Mouse (Mus musculus): ENCODE data around the gene Kcnj14. TPM values are rescaled to one million over a fixed set of nuclear protein-coding genes. Genes with fewer than 3 reads are reported as not detected.

Kcnj14 gene
- under 1 TPM; 0.34 to 0.38 TPM for total RNA-seq (2021)

DNA sequence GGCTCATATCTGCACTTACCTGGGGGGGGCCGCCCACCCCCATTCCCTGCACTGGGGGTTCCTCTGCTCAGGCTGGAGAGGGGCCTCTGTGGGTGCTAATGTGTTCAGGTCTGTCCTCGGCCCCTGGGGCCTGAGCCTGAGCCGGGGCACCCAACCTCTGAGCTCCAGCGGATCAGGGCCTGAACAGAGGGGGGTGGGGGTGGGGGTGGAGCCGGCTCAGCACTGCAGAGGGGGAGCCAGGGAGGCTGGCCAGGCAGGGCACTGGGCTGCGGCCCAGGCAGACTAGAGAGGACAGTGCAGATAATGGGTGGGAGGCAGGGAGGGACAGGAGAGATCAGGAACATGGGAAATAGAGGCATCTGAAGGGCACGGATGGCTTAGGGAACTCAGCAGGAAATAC is at the start of gene Kcnj14:
Kcnj14 (minus strand) TSS at position 185 of the 400 bp plus-strand sequence.
- no peak for DNase-seq

- peak; percentile 76 for DNase-seq
Observed at GRCm38 (mm10) chr7:45873061-45873947, 48.7 kb upstream of the Kcnj14 start.

- peak; percentile 94 for DNase-seq
Observed at GRCm38 (mm10) chr7:45872624-45873023, 48.0 kb upstream of the Kcnj14 start, which contains the start of gene Kdelr1. Gene Kdelr1 (plus strand): TSS chr7:45872772.

GRCm38 (mm10) chr7:45870282-45871058 is 45.9 kb upstream of the Kcnj14 start:
- DNase-seq = peak; percentile 22

DNA sequence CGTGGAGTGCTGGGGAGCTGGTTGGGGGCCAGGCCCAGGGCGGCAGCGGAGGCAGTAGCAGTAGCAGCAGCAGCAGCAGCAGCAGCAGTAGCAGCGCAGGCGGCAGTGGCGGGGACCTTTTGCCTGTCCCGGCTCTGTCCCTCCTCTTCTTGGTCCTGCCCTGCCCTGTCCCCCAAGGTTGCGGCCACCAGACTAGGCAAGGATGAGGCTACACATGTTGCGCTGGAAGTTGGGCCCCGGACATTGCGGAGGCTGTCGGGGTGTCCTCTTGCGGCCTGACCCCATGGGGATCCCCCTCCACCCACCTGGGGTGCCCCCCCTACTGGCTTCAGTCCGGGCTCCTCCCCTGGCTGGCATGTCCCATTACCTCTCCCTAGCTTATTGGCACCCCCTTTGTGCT is 45.2 kb upstream of the Kcnj14 start:
- peak; percentile 27 for DNase-seq

GRCm38 (mm10) chr7:45869107-45869670 is 44.6 kb upstream of the Kcnj14 start:
- peak; percentile 35 for DNase-seq

DNA sequence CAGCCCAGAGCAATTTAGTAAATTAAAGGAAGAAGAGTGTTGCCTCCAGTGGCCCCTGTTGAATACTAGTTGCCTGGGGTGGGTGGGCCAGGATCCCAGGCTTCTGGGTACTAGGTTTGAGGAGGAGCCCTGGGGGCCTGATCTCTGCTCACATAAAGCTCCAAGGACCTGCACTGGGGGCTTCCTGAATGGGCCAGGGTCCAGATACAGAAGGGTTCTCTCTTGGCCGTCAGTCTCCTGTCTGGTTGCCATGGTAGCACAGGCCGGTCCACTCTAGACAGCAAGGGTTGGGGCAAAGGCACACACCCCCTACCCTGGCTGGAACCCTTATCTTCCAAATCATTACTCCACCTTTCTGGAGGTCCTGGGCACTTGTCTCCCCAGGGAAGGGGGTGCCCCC is 43.3 kb upstream of the Kcnj14 start:
- DNase-seq = no peak

DNA sequence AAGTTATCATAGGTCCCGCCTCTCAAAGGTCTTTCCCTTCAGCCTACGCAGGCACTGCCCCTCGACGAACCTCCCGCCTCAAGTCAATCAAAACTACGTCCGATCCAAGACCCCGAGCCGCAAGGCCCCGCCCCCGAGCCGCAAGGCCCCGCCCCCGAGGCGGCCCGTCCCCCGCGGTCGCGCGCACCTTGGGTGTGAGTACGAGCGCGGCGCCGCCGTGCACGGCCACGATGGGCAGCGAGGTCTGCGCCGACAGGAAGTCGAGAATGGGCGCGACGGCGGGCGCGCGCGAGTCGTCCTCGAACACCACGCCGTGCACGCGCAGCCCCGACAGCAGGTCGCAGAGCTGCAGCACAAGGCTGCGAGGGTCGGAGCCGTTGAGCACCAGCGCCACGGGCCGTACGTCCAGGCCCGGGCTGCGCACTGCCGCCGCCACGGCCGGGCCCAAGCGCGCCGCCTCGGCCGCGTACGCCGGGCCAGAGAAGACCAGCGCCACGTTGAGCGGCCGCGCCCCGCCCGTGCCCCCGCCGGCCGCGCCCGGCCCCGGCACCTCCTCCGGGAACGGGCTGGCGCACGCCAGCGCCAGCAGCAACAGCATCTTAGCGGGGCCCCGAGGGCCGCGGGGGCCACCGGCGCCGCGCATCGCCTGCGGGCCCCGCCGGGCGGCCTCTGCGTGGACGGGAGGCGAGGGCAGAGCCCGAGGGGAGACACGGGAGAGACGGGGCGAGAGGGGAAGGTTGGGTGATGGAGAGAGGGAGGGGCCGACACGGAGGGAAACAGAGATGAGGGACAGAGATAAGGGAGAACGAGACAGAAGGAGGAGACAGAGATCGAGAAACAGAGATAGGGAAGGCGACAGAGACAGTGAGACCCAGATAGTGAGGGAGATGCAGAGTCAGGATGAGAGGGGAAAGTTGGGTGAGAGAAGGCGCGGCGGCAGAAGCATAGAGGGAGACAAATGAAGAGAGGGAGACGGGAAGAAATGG is 41.6 kb upstream of the Kcnj14 start:
- peak; percentile 96 for DNase-seq

GRCm38 (mm10) chr7:45864435-45864834 is 39.9 kb upstream of the Kcnj14 start:
- DNase-seq = no peak

- DNase-seq = no peak
Observed at GRCm38 (mm10) chr7:45862804-45863203, 38.2 kb upstream of the Kcnj14 start.

GRCm38 (mm10) chr7:45859008-45859407 is 34.4 kb upstream of the Kcnj14 start:
- no peak for DNase-seq

- no peak for DNase-seq
Observed at GRCm38 (mm10) chr7:45856950-45857901, 32.6 kb upstream of the Kcnj14 start.

GRCm38 (mm10) chr7:45853089-45853488 is 28.5 kb upstream of the Kcnj14 start:
- no peak for DNase-seq

- DNase-seq = no peak
Observed at GRCm38 (mm10) chr7:45850661-45851060, 26.1 kb upstream of the Kcnj14 start.

DNA sequence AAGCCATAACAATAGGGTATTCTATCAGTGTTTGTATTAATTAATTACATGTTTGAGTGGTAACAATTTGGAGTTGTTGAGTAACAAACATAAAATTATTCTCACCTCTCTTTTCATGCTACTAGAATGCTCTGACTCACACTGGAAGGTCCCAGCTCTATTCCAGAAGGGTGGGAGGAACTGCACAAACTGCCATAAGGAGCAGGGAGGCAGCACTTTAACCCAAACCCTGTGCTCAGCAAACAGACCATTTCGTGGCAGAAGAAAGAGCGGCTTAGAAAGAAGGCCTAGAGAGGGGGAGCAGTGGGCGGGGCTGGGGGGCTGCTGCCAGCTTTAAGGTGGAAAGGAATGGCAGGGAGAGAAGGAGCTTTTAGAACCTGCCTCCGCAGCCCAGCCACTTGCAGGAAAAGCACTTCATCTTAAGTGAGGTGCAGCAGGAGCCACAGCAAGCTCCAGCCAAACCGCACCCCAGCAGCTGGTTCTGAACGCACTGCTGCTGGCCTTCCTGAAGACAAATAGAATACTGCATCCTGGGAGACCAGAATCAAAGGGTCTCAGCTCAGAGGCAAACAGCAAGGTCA is 24.0 kb upstream of the Kcnj14 start:
- DNase-seq = no peak

DNA sequence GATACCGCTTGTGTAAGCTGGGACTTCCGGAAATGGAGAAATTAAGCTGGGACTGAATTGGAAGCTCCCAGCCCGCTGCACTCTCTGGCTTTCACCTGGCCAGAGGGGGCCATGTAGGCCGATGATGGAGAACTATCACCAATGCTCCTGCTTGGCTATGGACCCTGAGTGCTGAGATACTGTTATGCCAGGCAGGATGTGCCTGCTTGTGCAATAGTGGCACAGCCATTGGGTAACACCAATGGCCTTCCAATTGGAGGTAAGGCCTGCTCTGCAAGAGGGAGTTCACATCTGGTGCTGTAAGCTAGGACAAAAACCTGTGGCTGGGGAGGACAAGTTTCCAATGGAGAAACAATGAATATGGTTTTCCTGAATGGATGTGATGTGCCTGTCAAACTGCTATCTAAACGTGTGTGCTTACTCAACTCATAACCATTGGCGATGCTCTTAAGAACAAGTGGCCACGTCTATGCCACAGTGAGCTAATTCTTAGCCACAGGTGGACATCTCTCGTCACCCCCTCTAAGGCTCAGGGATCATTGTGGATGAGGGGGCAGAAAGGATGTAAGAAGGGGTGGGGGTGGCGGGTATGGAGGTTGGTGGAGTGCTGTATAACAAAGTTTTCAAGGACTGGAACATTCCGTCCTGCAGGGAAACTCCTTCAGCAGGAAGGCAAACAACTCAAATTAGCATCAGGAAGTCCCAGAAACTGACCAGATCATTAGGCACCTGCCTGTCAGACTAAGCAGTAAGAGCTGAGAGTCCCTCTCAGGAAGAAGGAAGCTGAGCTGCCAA is 18.6 kb upstream of the Kcnj14 start:
- DNase-seq = no peak

DNA sequence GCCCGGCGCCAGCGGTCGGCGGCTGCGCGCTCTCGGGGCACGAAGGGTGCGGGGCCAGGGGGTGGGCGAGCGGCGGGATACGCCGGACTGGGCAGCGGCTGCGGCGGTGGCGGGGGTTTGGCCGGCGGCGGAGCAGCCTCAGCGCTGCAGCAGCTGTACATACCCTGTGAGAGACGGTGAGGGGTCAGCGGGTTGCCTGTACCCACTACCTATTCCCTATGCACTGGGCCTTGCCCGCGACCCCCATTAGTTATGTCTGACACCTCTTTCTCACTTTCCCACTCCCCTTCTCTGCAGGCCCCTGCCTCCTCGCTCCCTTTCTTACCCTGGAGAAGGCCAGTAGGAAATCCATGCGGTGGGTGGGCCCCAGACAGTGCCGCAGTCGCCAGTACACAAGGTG is 9.3 kb upstream of the Kcnj14 start:
- no peak for DNase-seq

- DNase-seq = no peak
Observed at GRCm38 (mm10) chr7:45833148-45833790, 8.7 kb upstream of the Kcnj14 start.

DNA sequence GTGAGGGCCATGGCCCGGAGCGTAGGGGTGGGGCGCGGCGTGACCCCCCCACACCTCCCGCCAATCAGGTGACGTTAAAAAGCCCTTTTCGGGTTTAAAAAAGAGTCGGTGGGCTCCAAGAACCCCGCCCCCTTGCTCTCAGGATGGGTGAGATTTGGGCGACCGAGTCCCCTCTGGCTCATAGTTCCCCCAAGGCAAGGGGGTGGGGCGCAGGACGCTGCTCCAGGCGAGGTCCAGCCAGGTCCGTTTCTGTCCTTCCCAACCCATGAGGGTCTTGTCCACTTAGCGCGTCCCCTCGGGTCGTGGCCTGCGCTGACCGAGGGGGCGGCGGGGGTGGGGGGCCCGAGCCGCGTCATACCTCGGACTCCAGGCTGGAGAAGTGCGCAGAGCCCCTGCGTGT is 7.8 kb upstream of the Kcnj14 start:
- no peak for DNase-seq

Data from heart, postnatal 4 days (tissue).